Mouse (Mus musculus) hindbrain, embryonic 13.5 days (tissue): ENCODE data around the gene Unc5c. TPM values are rescaled to one million over a fixed set of nuclear protein-coding genes. Genes with fewer than 3 reads are reported as not detected.

ENCODE experiments used
- ATAC-seq: fragments of 200-750 bp; cut with Nextera tagmentation; 2 replicates; pipeline ENCODE4 v1.8.0; 2017; ENCODE audit warnings: moderate TSS enrichment; ENCODE audit not compliant: low FRiP score
- H3K27ac ChIP-seq: fragments of 300-500 bp; sonication (generic); 2 replicates; pipeline ENCODE4 v1.5.1; 2015; ENCODE audit warnings: inconsistent platforms, mild to moderate bottlenecking, moderate library complexity
- H3K27me3 ChIP-seq: fragments of 300-500 bp; sonication (generic); 2 replicates; pipeline ENCODE4 v1.6.1; 2015; ENCODE audit warnings: mild to moderate bottlenecking, inconsistent platforms
- H3K36me3 ChIP-seq: fragments of 300-500 bp; sonication (generic); 2 replicates; pipeline ENCODE4 v1.6.1; 2015; ENCODE audit warnings: mild to moderate bottlenecking, inconsistent platforms
- H3K4me1 ChIP-seq: fragments of 300-500 bp; sonication (generic); replicated peaks from 2 replicates; pipeline ENCODE4 v1.6.1; 2015; ENCODE audit warnings: inconsistent platforms
- H3K4me2 ChIP-seq: fragments of 300-500 bp; sonication (generic); 2 replicates; pipeline ENCODE4 v1.6.1; 2015; ENCODE audit warnings: inconsistent platforms, mild to moderate bottlenecking, moderate library complexity
- H3K4me3 ChIP-seq: fragments of 300-500 bp; sonication (generic); 2 replicates; pipeline ENCODE4 v1.5.1; 2015; ENCODE audit warnings: mild to moderate bottlenecking, inconsistent platforms
- H3K9ac ChIP-seq: fragments of 300-500 bp; sonication (generic); 2 replicates; pipeline ENCODE4 v1.6.1; 2015; ENCODE audit warnings: mild to moderate bottlenecking, inconsistent platforms
- H3K9me3 ChIP-seq: fragments of 300-500 bp; sonication (generic); 2 replicates; pipeline ENCODE4 v1.6.1; 2016; ENCODE audit warnings: inconsistent platforms
- WGBS: fragments of 180-500 bp; shearing (Covaris S2); methylation state at CpG from one replicate; pipeline ENCODE4 v1.1.7; 2015; 5-methylcytosine and 5-hydroxymethylcytosine counted together
- polyA plus RNA-seq: library from polyadenylated mRNA; unstranded; fragments of >200 nt; fragmentation: Nextera tagmentation; extraction: Ambion mirVana; gene quantifications from 2 replicates; pipeline ENCODE4 v1.2.1, GENCODE M21; 2015

The Unc5c gene
- polyA plus RNA-seq, 1 experiment from 2014 or later: 26.3 TPM

DNA sequence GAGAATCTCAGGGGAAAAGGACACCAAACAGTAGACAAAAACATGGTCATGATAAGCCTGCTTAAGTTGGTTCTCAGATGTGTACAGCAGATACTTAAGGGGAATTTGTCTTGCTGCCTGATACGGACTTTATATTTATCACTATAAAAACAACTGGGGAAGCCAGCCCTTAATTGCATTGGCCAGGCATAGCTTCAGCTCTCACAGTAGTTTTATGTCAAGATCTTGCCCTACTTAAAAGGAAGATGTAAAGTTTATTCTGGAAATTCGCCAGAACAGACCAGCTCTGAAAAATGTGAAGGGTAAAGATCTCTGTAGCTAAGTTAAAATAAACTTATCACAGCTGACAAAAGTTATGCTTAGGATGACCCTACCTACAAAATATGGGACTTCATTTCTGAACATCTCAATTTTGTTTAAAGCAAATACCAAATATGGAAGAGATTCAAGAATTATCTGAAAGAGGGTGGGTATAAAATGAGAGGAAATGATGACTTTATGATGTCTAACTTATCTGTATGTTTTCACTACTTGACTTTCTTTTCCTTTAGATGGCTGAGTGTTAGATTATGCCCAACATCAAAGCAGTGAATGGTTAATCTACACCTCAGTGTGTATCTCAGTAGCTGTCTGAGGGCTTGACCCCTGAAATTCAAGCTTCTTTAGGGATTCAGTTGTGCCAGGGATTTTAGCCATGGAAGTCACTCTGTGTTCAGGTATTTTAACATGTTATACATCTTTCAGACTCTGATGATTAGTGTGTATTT, 18.8 kb downstream of the Unc5c start:
- no peaks in the 10 kb centered on the region for H3K9me3 ChIP-seq
- no peak overlapping the region for H3K9ac ChIP-seq
- H3K36me3 ChIP-seq: no peaks in the 10 kb centered on the region
- 81% methylated on average over 2 of the region's 2 CpGs for WGBS
- no peaks in the 10 kb centered on the region for H3K4me1 ChIP-seq
- H3K4me2 ChIP-seq: no peak overlapping the region
- no peak overlapping the region for H3K4me3 ChIP-seq
- no peaks in the 10 kb centered on the region for H3K27me3 ChIP-seq
- no peak for ATAC-seq
- H3K27ac ChIP-seq: no peak overlapping the region

DNA sequence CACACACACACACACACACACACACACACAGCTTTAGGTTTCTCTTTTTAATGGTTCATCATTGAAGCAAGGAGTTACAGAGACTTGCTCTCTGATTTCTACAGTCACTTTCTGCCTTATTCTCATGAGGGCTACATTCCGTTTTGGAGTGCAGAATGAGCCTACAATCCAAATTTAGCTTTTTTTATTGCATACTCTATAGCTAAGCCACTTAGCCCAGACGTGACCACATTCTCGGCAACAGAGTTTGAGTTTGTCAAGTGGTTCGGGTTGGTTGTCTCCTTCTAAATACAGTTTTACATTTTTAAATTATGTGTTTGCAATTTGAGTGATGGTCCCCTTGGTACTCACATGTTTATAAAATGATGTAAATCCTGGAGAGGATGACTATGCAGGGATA, 20.2 kb downstream of the Unc5c start:
- no peak for ATAC-seq
- no peak overlapping the region for H3K9ac ChIP-seq
- no peaks in the 10 kb centered on the region for H3K36me3 ChIP-seq
- H3K27ac ChIP-seq: no peak overlapping the region
- no peaks in the 10 kb centered on the region for H3K4me1 ChIP-seq
- WGBS: 85% methylated on average over 4 of the region's 4 CpGs
- no peak overlapping the region for H3K4me3 ChIP-seq
- H3K4me2 ChIP-seq: no peak overlapping the region
- H3K27me3 ChIP-seq: no peaks in the 10 kb centered on the region
- no peaks in the 10 kb centered on the region for H3K9me3 ChIP-seq

DNA sequence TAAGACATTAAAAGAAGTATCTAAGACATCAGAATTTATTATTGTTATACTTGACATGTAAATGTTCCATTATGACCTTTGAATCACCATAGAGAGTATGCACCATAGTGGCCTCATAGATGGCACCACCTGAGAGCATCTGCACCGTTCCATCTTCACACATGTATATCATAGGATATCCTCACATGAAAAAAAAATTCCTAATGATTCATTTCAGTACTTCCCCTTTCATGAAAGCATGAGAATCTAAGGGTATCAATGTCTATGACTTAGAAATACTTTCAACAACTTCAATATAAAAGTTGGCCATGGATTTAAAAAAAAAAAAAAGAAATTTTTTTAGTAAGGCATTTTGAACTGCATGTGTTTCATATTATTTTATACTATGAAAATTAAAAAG, 25.6 kb downstream of the Unc5c start:
- no peak for ATAC-seq

DNA sequence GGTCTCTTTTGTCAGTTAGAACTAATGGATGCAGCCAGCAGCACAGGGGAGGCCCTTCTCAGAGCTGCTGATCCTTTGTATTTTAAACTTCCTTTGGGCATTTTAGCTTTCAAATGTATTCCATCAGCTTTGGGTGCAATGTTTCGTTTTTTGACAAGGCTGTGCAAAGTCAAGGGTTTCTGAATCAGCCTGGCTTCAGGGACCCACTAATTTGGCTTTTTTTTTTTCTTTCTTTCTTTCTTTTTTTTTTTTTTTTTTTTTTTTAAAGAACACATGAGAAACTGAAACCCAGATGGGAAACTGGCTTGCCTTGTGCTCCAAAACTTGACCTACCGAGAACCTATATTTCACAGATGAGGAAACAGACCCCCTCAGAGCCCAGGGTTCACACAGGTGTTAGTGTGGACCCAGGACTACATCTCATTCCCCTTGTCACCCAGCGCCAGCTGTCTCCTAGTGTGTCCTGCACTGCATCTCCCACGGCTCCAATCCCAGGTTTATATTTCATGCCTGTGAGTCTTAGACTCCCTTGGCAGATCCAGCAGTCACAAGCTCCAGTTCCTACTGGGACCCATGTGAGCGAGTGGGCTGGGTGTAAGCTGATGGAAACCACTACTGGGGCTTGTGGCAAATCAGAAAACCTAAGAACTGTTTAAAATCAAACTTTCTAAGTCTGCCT, 26.4 kb downstream of the Unc5c start:
- no peak overlapping the region for H3K9ac ChIP-seq
- no peaks in the 10 kb centered on the region for H3K9me3 ChIP-seq
- no peak overlapping the region for H3K4me2 ChIP-seq
- no peak overlapping the region for H3K4me3 ChIP-seq
- H3K36me3 ChIP-seq: no peaks in the 10 kb centered on the region
- 33% methylated on average over 5 of the region's 5 CpGs for WGBS
- no peak for ATAC-seq
- H3K4me1 ChIP-seq: peaks cover 16% of the 10 kb centered on the region
- no peaks in the 10 kb centered on the region for H3K27me3 ChIP-seq
- H3K27ac ChIP-seq: no peak overlapping the region

More for the DNA sequence above, 25.6 kb downstream of the Unc5c start:
- Histone ChIP-seq H3K9me3 (no peaks in the 10 kb centered on the region), H3K27ac (no peak overlapping the region), H3K4me1 (peaks cover 16% of the 10 kb centered on the region), H3K36me3 (no peaks in the 10 kb centered on the region), H3K4me3 (no peak overlapping the region), H3K27me3 (no peaks in the 10 kb centered on the region), H3K4me2 (no peak overlapping the region), H3K9ac (no peak overlapping the region)
- WGBS: 96% methylated on average over 1 of the region's 1 CpGs

DNA sequence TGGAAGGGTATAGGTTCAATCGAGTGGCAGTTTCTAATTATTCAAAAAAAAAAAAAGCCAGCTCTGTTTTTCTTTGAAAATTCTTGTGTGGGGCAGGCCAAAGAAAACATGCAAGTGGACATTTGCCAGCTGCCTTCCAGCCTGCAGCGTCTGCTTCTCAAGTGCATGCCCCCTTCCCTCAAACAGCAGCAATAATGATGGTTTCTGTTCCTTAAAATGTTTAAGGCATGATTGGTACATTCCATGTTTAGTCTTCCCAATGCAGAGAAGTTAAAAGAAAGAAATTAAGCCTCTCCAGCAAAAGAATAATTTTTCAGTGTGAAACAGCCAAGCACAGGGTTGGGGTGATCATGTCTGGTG, 26.9 kb downstream of the Unc5c start:
- no peaks in the 10 kb centered on the region for H3K9me3 ChIP-seq
- no peaks in the 10 kb centered on the region for H3K27me3 ChIP-seq
- H3K4me3 ChIP-seq: no peak overlapping the region
- 45% methylated on average over 2 of the region's 2 CpGs for WGBS
- no peak for ATAC-seq
- no peak overlapping the region for H3K9ac ChIP-seq
- H3K36me3 ChIP-seq: no peaks in the 10 kb centered on the region
- no peak overlapping the region for H3K4me2 ChIP-seq
- H3K27ac ChIP-seq: no peak overlapping the region
- peaks cover 16% of the 10 kb centered on the region for H3K4me1 ChIP-seq

DNA sequence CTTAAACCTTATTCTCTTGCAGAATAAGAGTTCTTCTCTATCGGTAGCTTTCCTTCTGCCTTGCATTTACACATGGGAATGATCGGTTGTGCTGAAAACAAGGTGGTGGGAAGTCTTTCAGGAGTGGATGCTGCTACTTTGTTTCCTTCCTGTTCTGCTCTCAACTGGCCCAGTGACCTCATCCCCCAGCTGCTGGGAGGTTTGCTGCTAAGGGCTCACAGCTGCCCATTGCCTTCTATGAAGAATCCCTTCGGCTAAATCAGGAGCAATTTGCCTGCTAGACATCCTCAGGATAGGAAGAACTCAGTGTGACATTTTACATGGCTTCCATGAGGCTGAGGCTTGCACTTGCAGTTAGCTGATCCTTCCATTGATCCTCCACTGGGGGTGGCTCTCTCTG, 28.0 kb downstream of the Unc5c start:
- ATAC-seq: no peak
- Histone ChIP-seq H3K27ac (no peak overlapping the region), H3K36me3 (no peaks in the 10 kb centered on the region), H3K27me3 (no peaks in the 10 kb centered on the region), H3K9me3 (no peaks in the 10 kb centered on the region), H3K4me3 (no peak overlapping the region), H3K4me1 (peaks cover 16% of the 10 kb centered on the region), H3K9ac (no peak overlapping the region), H3K4me2 (no peak overlapping the region)
- WGBS: 75% methylated on average over 3 of the region's 3 CpGs

DNA sequence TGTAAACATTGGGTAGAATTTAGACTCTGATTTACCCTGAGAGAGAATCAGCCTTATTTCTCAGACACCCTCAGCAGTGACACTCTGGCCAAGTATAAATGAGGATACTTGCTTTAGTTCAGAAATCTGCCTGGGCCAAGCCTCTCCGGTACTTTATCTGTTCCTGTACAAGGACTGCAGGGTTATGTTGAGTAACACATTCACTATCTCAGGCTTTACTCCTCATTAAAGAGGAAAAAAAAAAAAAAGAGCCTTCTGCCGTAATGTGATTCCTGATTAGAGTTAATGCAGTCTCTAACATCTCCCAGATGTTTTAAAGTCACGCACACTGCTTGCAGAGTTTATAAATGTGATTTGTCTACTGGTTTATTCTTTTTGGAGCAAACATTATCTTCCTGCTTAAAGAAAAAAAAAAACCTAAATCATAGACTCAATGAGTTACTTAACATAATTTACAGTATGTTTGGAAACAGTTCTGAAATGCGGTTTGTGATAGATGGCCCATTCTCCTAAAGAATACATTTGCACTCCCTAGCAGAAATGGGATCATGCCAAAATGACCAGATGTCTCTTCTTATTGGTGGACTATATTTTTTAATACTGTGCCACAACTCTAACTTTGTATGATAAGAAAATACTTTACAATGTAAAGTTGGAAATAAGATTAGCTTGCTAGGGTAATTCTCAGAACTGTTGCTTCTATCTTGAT, 33.5 kb downstream of the Unc5c start:
- H3K27me3 ChIP-seq: no peaks in the 10 kb centered on the region
- H3K4me2 ChIP-seq: no peak overlapping the region
- 71% methylated on average over 4 of the region's 4 CpGs for whole genome bisulfite sequencing
- ATAC-seq: no peak
- H3K27ac ChIP-seq: no peak overlapping the region
- no peaks in the 10 kb centered on the region for H3K36me3 ChIP-seq
- H3K4me1 ChIP-seq: peaks cover 4% of the 10 kb centered on the region
- no peaks in the 10 kb centered on the region for H3K9me3 ChIP-seq
- H3K4me3 ChIP-seq: no peak overlapping the region
- no peak overlapping the region for H3K9ac ChIP-seq

DNA sequence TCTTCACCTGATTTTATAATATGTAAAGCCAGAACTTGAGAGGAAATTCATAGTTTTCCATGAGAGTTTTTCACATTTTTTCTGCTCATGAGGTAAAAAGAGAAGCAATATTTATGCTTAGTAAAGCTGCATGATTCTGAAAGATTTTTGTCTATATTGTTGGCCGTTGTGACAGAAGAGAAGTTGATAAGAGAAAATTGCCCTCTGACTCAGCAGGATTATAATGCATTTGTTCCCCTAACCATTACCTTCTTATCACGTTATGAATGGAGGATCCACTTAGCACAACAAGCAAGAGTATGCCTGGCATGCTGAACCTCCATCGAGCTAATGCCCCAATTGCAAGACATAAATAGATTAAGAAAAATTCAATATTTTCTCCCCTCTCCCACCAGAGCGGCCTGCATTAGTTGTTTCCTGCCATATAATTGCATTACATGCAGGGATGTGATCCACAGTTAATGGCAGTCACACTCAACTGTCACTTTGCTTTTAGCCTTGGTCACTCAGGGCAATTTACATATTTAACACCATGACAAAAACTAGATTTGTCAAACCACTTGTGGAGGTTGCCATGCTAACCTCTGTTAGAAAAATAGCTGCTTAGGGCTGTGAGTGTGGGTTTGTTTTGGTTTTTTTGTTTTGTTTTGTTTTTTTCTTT, 37.0 kb downstream of the Unc5c start:
- ATAC-seq: no peak
- WGBS: 51% methylated on average over 4 of the region's 4 CpGs
- H3K4me3 ChIP-seq: no peak overlapping the region
- no peaks in the 10 kb centered on the region for H3K9me3 ChIP-seq
- no peak overlapping the region for H3K27ac ChIP-seq
- no peak overlapping the region for H3K4me2 ChIP-seq
- H3K36me3 ChIP-seq: no peaks in the 10 kb centered on the region
- H3K27me3 ChIP-seq: no peaks in the 10 kb centered on the region
- H3K4me1 ChIP-seq: peaks cover 4% of the 10 kb centered on the region; the same call in 1 of the 2 replicates
- H3K9ac ChIP-seq: no peak overlapping the region

DNA sequence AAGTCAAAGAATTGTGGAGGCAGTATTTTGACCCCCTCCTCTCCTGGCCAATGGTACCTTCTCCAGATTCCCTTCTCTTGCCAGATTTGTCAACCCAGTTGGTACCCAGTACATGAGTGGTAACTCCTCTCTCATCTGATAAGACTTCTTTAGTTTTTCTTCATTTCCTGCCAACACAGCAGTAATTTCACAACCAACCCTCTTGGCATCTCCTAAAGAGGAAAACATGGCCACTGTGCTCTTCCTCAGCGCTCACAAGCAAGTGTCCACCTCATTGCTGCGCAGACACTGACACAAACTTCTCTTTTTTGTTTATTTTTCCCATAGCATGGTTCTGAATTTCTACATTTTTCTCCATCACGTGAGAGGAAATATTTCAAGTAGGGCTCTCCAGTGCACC, 38.3 kb downstream of the Unc5c start:
- H3K9me3 ChIP-seq: no peaks in the 10 kb centered on the region
- H3K4me1 ChIP-seq: peaks cover 4% of the 10 kb centered on the region; the same call in 1 of the 2 replicates
- 86% methylated on average over 3 of the region's 3 CpGs for WGBS
- H3K27ac ChIP-seq: no peak overlapping the region
- ATAC-seq: no peak
- H3K9ac ChIP-seq: no peak overlapping the region
- no peaks in the 10 kb centered on the region for H3K36me3 ChIP-seq
- no peak overlapping the region for H3K4me3 ChIP-seq
- H3K27me3 ChIP-seq: no peaks in the 10 kb centered on the region
- H3K4me2 ChIP-seq: no peak overlapping the region

DNA sequence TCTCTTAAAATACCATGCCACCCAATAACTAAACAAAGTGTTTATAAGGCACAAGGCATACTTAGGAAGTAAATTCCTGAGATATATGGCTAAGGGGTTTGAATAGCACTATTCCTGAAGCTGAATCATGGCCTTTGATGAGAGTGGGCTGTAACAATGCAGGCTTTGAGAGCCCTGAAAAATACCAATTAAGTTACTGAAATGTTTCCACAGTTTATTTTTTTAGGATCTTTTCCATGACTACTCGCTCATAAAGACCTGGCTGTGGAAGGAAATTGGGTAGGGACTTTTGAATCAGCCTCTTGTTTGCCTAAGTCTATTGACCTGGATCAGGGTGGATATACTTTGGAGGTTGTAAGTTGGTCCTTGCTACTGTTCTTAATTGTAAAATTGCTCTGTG, 44.8 kb downstream of the Unc5c start:
- ATAC-seq: no peak
- Histone ChIP-seq H3K27ac (no peak overlapping the region), H3K27me3 (no peaks in the 10 kb centered on the region), H3K4me1 (no peaks in the 10 kb centered on the region), H3K4me3 (no peak overlapping the region), H3K36me3 (no peaks in the 10 kb centered on the region), H3K9ac (no peak overlapping the region), H3K4me2 (no peak overlapping the region), H3K9me3 (no peaks in the 10 kb centered on the region)
- 59% methylated on average over 1 of the region's 1 CpGs for WGBS

DNA sequence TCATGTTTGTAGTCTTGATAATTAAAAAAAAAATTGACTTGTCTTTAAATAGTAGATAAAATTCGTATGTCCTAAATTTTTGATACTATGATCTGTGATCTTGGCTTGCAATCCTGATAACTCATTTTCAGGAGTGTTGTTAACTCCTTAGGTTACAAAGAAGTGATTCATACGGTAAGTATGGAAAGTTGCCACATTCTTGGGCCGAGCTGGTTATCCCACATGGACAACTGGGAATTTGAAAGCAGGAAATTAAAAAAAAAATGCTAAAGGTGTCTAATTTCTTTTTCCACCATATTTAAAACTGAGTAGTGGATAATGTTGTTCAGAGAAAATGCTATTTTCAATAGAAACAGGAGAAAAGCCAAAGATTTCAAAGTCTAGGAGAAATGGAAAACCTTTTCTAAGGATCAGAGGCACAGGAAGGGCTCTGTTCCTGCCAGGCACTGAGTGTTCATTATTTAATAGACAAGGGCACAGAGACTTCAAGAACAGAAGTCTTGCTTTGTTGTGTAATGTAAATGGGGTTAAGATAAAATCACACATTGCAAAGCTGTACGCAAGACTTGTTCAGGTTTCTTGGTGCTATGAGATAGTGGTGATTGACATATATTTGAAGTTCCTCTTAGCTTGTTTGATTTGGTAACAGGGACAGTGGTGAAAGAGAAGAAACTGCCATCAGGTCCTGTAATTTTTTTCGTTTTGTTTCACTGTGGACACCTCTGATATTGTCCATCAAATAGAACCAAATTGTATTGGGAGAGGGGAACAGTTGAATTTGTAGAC, 46.4 kb downstream of the Unc5c start:
- Histone ChIP-seq H3K4me2 (no peak overlapping the region), H3K27me3 (no peaks in the 10 kb centered on the region), H3K4me1 (no peaks in the 10 kb centered on the region), H3K36me3 (no peaks in the 10 kb centered on the region), H3K4me3 (no peak overlapping the region), H3K9ac (no peak overlapping the region), H3K27ac (no peak overlapping the region), H3K9me3 (no peaks in the 10 kb centered on the region)
- 80% methylated on average over 5 of the region's 5 CpGs for WGBS
- no peak for ATAC-seq

DNA sequence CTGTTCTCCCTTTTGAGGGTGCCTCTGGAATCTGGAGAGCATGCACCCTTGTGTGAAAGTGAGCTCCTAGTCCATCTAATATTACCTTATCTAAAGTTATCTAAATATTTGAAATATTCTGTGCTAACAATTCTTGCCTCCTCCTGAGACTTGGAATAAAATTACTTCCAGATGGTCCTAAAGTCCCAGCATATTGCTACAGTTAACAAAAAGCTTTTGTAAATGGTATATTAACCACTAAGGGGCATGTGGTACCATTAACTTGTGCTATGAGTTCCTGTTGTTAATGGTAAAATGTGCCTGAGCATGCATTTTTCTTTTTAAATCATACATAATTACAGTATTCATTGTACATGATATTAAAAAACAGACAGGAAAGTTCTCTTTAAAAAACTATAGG, 63.7 kb downstream of the Unc5c start:
- Histone ChIP-seq H3K27ac (no peak overlapping the region), H3K9ac (no peak overlapping the region), H3K4me1 (no peaks in the 10 kb centered on the region), H3K4me3 (no peak overlapping the region), H3K27me3 (no peaks in the 10 kb centered on the region), H3K4me2 (no peak overlapping the region), H3K9me3 (no peaks in the 10 kb centered on the region), H3K36me3 (no peaks in the 10 kb centered on the region)
- ATAC-seq: no peak
